Mouse (Mus musculus) CH12.LX (cell line): Measurements from ENCODE around the gene Klhl1.

Experiments used
- SIN3A ChIP-seq: IDR thresholded peaks from 2 replicates; pipeline ENCODE4 v1.6.1; 2012; ENCODE audit warnings: low read length, improper control_type of control experiment, inconsistent platforms
- ZKSCAN1 ChIP-seq: IDR thresholded peaks from 2 replicates; pipeline ENCODE4 v1.6.1; 2012; ENCODE audit warnings: low read depth, inconsistent platforms, low read length, improper control_type of control experiment, borderline replicate concordance

DNA sequence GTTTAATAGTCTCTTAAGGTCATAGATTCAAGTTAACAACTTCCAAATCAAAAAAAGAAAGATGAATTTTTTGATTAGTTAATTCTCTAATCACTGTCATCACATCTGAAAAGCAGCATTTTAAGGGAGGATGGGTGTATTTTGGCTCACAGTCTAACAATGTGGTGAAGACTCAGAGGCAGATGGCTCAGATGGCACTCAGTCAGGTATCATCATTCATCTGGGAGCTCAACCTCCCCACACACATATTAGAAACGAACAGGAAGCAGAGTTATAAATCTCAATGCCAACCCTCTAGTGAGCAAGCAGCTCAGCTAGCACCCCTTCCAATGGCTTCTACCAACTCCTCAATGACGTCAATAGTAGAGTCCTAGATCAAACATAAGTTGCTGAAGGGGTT, 57.1 kb downstream of the Klhl1 start:
- TF ChIP-seq SIN3A (no peak), ZKSCAN1 (no peak)
